Mouse (Mus musculus): Measurements from ENCODE around the gene Git1. TPM values are rescaled to one million over a fixed set of nuclear protein-coding genes. Genes with fewer than 3 reads are reported as not detected.

Git1 gene
- polyA plus RNA-seq, 2 experiments: 17.3 to 57.1 TPM

DNA sequence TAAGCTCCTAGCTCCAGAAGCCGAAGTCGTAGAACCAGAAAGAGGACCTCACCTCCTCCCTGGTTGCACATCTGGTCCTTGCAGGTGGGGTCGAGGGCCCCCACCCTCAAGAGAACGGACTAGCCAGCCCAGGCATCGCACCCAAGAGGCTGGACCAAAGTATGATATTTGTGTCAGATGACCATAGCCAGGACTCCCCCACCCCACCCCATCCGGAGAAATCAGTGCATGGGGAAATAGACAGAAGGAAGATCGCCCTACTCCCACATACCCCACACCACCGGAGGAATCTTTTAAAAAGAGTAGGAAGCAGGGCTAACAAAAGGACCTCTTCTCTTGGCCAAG, 30.3 kb upstream of the Git1 start:
- peak overlapping the region; percentile 100 for H3K4me2 ChIP-seq (replicated peaks; ENCODE audit: low read depth, low read length, severe bottlenecking)
- no peaks in the 10 kb centered on the region for H3K9me3 ChIP-seq (ENCODE audit: control insufficient read depth, low read length)
- no peaks in the 10 kb centered on the region for H3K36me3 ChIP-seq (ENCODE audit: control insufficient read depth, insufficient read depth, low read length)
- peak overlapping the region; percentile 53; the same call in 1 of the 2 replicates for H3K9ac ChIP-seq (ENCODE audit: low read depth, low read length, severe bottlenecking)
- peaks cover 9% of the 10 kb centered on the region; the same call in 1 of the 2 replicates for H3K4me1 ChIP-seq (ENCODE audit: control insufficient read depth, insufficient read depth, low read length)
- H3K27ac ChIP-seq (replicated peaks; ENCODE audit: low read depth, low read length): no peak overlapping the region
- DNase-seq (ENCODE audit: low spot score): no peak
- peak overlapping the region; percentile 55 for H3K4me3 ChIP-seq (replicated peaks; ENCODE audit: low read length)
- peaks cover 62% of the 10 kb centered on the region for H3K27me3 ChIP-seq (ENCODE audit: control insufficient read depth, insufficient read depth, low read length)
- WGBS: 37% methylated on average over 8 of the region's 8 CpGs
- TF ChIP-seq POLR2A (IDR thresholded peaks at IDR 0.05; ENCODE audit: borderline replicate concordance, extremely low read depth, insufficient read depth, insufficient read length): no peak
- no peak for ATAC-seq (ENCODE audit: low FRiP score, low read depth)

DNA sequence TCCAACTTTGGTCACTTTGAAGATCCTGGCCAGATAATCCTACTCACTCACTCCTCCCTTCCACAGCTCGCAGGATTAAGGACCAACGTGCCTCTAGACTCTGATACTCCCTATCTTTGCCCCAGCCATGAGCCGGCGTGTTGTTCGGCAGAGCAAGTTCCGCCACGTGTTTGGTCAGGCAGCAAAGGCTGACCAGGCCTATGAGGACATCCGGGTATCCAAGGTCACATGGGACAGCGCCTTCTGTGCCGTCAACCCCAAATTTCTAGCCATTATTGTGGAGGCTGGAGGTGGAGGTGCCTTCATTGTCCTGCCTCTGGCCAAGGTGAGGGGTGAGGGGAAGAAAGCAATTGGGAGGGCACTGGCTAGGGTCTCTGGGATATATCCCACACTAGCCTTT, 29.6 kb upstream of the Git1 start:
- no peak for TF ChIP-seq POLR2A (IDR thresholded peaks at IDR 0.05; ENCODE audit: borderline replicate concordance, extremely low read depth, insufficient read depth, insufficient read length)
- Histone ChIP-seq H3K4me1 (ENCODE audit: control insufficient read depth, insufficient read depth, low read length) (peaks cover 9% of the 10 kb centered on the region; the same call in 1 of the 2 replicates), H3K9me3 (ENCODE audit: control insufficient read depth, low read length) (no peaks in the 10 kb centered on the region), H3K27ac (replicated peaks; ENCODE audit: low read depth, low read length) (no peak overlapping the region), H3K4me2 (replicated peaks; ENCODE audit: low read depth, low read length, severe bottlenecking) (no peak overlapping the region), H3K4me3 (replicated peaks; ENCODE audit: low read length) (no peak overlapping the region), H3K36me3 (ENCODE audit: control insufficient read depth, insufficient read depth, low read length) (no peaks in the 10 kb centered on the region), H3K9ac (ENCODE audit: low read depth, low read length, severe bottlenecking) (no peak overlapping the region), H3K27me3 (ENCODE audit: control insufficient read depth, insufficient read depth, low read length) (peaks cover 64% of the 10 kb centered on the region)
- DNase-seq (ENCODE audit: low spot score) (no peak), ATAC-seq (ENCODE audit: low FRiP score, low read depth) (no peak)
- WGBS: 70% methylated on average over 10 of the region's 10 CpGs

DNA sequence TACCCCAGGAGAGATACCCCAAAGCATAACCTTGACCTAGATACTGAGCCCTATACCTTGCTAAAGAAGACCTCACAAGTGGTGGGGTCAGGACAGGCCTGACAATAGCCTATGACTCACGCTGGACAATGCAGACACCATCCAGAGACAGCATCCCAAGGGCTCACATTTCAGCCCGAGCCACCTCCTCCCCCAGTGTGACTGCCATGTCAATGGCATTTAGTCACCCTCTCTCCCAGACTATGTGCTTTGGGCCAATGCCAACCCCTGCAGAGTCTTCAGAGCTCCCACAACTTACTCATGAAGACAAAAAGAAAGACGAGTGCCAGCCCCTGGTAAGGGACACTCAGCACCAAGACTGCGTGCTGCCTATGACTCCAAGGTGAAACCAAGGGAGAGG, 28.7 kb upstream of the Git1 start:
- TF ChIP-seq POLR2A (IDR thresholded peaks at IDR 0.05; ENCODE audit: borderline replicate concordance, extremely low read depth, insufficient read depth, insufficient read length): no peak
- H3K27ac ChIP-seq (replicated peaks; ENCODE audit: low read depth, low read length): no peak overlapping the region
- DNase-seq (ENCODE audit: low spot score) (no peak), ATAC-seq (ENCODE audit: low FRiP score, low read depth) (no peak)
- H3K9me3 ChIP-seq (ENCODE audit: control insufficient read depth, low read length): no peaks in the 10 kb centered on the region
- peaks cover 9% of the 10 kb centered on the region; the same call in 1 of the 2 replicates for H3K4me1 ChIP-seq (ENCODE audit: control insufficient read depth, insufficient read depth, low read length)
- H3K27me3 ChIP-seq (ENCODE audit: control insufficient read depth, insufficient read depth, low read length): peaks cover 67% of the 10 kb centered on the region
- H3K36me3 ChIP-seq (ENCODE audit: control insufficient read depth, insufficient read depth, low read length): no peaks in the 10 kb centered on the region
- H3K4me2 ChIP-seq (replicated peaks; ENCODE audit: low read depth, low read length, severe bottlenecking): no peak overlapping the region
- no peak overlapping the region for H3K9ac ChIP-seq (ENCODE audit: low read depth, low read length, severe bottlenecking)
- WGBS: 72% methylated on average over 4 of the region's 4 CpGs
- H3K4me3 ChIP-seq (replicated peaks; ENCODE audit: low read length): no peak overlapping the region

DNA sequence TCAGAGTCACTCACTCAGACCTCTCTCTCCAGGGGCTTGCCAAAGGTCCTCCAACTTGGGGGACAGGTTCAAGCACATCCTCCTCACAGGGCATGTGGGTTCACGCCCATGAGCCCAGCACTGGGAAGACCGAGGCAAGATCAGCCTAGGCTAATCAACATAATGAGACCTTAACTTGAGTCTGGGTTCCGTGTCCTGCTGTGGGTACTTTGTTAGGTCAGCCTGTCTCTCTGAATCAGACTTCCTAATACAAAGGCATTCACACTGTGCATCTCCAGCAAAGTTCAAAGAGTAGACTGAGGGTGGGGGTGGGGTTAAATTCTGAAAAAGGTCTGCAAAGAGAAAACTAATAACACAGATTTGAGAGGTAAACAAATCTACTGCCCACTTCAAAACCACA, 28.3 kb upstream of the Git1 start:
- ATAC-seq (ENCODE audit: low FRiP score, low read depth) (no peak), DNase-seq (ENCODE audit: low spot score) (no peak)
- 63% methylated on average over 3 of the region's 3 CpGs for whole genome bisulfite sequencing
- Histone ChIP-seq H3K4me1 (ENCODE audit: control insufficient read depth, insufficient read depth, low read length) (peaks cover 9% of the 10 kb centered on the region; the same call in 1 of the 2 replicates), H3K9ac (ENCODE audit: low read depth, low read length, severe bottlenecking) (no peak overlapping the region), H3K27ac (replicated peaks; ENCODE audit: low read depth, low read length) (no peak overlapping the region), H3K27me3 (ENCODE audit: control insufficient read depth, insufficient read depth, low read length) (peaks cover 67% of the 10 kb centered on the region), H3K36me3 (ENCODE audit: control insufficient read depth, insufficient read depth, low read length) (no peaks in the 10 kb centered on the region), H3K9me3 (ENCODE audit: control insufficient read depth, low read length) (no peaks in the 10 kb centered on the region), H3K4me3 (replicated peaks; ENCODE audit: low read length) (no peak overlapping the region), H3K4me2 (replicated peaks; ENCODE audit: low read depth, low read length, severe bottlenecking) (no peak overlapping the region)
- TF ChIP-seq POLR2A (IDR thresholded peaks at IDR 0.05; ENCODE audit: borderline replicate concordance, extremely low read depth, insufficient read depth, insufficient read length): no peak

DNA sequence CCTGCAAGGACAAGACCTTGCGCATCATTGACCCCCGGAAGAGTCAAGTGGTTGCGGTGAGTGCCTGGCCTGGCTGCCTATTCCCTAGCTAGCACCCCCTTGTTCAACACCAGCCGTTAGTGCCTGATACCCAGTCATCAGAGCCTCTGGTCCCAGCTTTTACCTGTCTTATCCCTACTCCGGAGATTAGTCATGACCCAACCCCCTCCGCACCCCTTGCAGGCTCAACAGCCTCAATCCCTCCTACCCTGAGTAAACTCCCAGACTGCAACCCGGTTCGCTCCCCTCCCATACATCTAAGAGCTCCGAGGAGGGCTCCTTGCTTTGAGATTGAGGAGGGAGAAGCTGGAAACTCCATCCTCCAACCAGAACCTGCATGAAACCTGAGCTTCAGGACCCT, 26.8 kb upstream of the Git1 start:
- WGBS: 34% methylated on average over 9 of the region's 9 CpGs
- Histone ChIP-seq H3K27me3 (ENCODE audit: control insufficient read depth, insufficient read depth, low read length) (peaks cover 54% of the 10 kb centered on the region), H3K4me2 (replicated peaks; ENCODE audit: low read depth, low read length, severe bottlenecking) (no peak overlapping the region), H3K9ac (ENCODE audit: low read depth, low read length, severe bottlenecking) (no peak overlapping the region), H3K27ac (replicated peaks; ENCODE audit: low read depth, low read length) (no peak overlapping the region), H3K4me3 (replicated peaks; ENCODE audit: low read length) (peak overlapping the region; percentile 8; the same call in 1 of the 2 replicates), H3K36me3 (ENCODE audit: control insufficient read depth, insufficient read depth, low read length) (peaks cover 7% of the 10 kb centered on the region), H3K4me1 (ENCODE audit: control insufficient read depth, insufficient read depth, low read length) (peaks cover 9% of the 10 kb centered on the region; the same call in 1 of the 2 replicates), H3K9me3 (ENCODE audit: control insufficient read depth, low read length) (no peaks in the 10 kb centered on the region)
- DNase-seq (ENCODE audit: low spot score) (no peak), ATAC-seq (ENCODE audit: low FRiP score, low read depth) (no peak)
- no peak for TF ChIP-seq POLR2A (IDR thresholded peaks at IDR 0.05; ENCODE audit: borderline replicate concordance, extremely low read depth, insufficient read depth, insufficient read length)

DNA sequence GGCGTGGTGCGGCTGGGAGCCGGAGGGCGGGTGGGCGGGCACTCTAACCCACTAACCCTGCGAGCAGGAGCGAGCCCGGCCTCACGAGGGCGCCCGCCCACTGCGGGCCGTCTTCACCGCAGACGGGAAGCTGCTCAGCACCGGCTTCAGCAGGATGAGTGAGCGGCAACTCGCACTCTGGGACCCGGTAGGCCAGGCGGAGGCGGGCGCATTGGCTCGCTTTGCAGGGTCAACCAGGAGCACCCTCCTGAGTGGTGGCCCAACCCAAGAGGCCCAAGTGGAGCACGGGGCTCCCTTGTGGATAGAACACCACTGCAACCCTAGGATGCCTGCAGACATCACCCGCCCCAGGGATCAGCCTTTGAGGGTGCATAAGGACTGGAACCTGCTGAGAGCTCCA, 26.2 kb upstream of the Git1 start:
- TF ChIP-seq POLR2A (IDR thresholded peaks at IDR 0.05; ENCODE audit: borderline replicate concordance, extremely low read depth, insufficient read depth, insufficient read length): no peak
- H3K9me3 ChIP-seq (ENCODE audit: control insufficient read depth, low read length): no peaks in the 10 kb centered on the region
- 11% methylated on average over 10 of the region's 25 CpGs for WGBS
- DNase-seq (ENCODE audit: low spot score) (no peak), ATAC-seq (ENCODE audit: low FRiP score, low read depth) (no peak)
- H3K36me3 ChIP-seq (ENCODE audit: control insufficient read depth, insufficient read depth, low read length): peaks cover 13% of the 10 kb centered on the region
- no peak overlapping the region for H3K4me2 ChIP-seq (replicated peaks; ENCODE audit: low read depth, low read length, severe bottlenecking)
- H3K4me3 ChIP-seq (replicated peaks; ENCODE audit: low read length): peak overlapping the region; percentile 8; the same call in 1 of the 2 replicates
- H3K4me1 ChIP-seq (ENCODE audit: control insufficient read depth, insufficient read depth, low read length): peaks cover 6% of the 10 kb centered on the region; the same call in 1 of the 2 replicates
- peaks cover 48% of the 10 kb centered on the region for H3K27me3 ChIP-seq (ENCODE audit: control insufficient read depth, insufficient read depth, low read length)
- H3K27ac ChIP-seq (replicated peaks; ENCODE audit: low read depth, low read length): no peak overlapping the region
- no peak overlapping the region; the same call in 1 of the 2 replicates for H3K9ac ChIP-seq (ENCODE audit: low read depth, low read length, severe bottlenecking)

Measured in limb, embryonic 14.5 days (tissue).